Mouse (Mus musculus): ENCODE measurements around the gene Nelfa. TPM values are rescaled to one million over a fixed set of nuclear protein-coding genes. Genes with fewer than 3 reads are reported as not detected.
"Not testable (repeated sequence)": the region's sequence is repeated elsewhere in the genome, so short reads cannot be mapped to it uniquely, and the experiment has no call there.

The Nelfa gene
- polyA plus RNA-seq, 1 experiment from 2014 or later = 36.0 TPM

- Histone ChIP-seq H3K36me3 (ENCODE audit: control insufficient read depth, insufficient read depth, low read length) (peaks cover 21% of the 10 kb centered on the region), H3K27me3 (ENCODE audit: control insufficient read depth, insufficient read depth, low read length) (no peaks in the 10 kb centered on the region), H3K4me1 (ENCODE audit: control insufficient read depth, insufficient read depth, low read length) (no peaks in the 10 kb centered on the region), H3K4me3 (ENCODE audit: low read depth, low read length) (no peak overlapping the region), H3K4me2 (no peak overlapping the region), H3K9me3 (replicated peaks; ENCODE audit: control insufficient read depth, low read length) (no peaks in the 10 kb centered on the region), H3K27ac (ENCODE audit: low read depth, low read length) (no peak overlapping the region), H3K9ac (ENCODE audit: low read depth, low read length) (no peak overlapping the region)
- ATAC-seq (replicated peaks; ENCODE audit: insufficient number of reproducible peaks, low FRiP score, low TSS enrichment) = no peak
Measured at GRCm38 (mm10) chr5:33926170-33926569, 10.0 kb downstream of the Nelfa start.

GRCm38 (mm10) chr5:33922566-33922965 is 13.6 kb downstream of the Nelfa start:
- Histone ChIP-seq H3K36me3 (ENCODE audit: control insufficient read depth, insufficient read depth, low read length) (peaks cover 10% of the 10 kb centered on the region), H3K27ac (ENCODE audit: low read depth, low read length) (no peak overlapping the region), H3K27me3 (ENCODE audit: control insufficient read depth, insufficient read depth, low read length) (no peaks in the 10 kb centered on the region), H3K4me1 (ENCODE audit: control insufficient read depth, insufficient read depth, low read length) (no peaks in the 10 kb centered on the region), H3K9ac (ENCODE audit: low read depth, low read length) (no peak overlapping the region), H3K4me2 (no peak overlapping the region), H3K9me3 (replicated peaks; ENCODE audit: control insufficient read depth, low read length) (no peaks in the 10 kb centered on the region), H3K4me3 (ENCODE audit: low read depth, low read length) (no peak overlapping the region)
- 56% methylated on average over 2 of the region's 2 CpGs for WGBS (ENCODE audit: insufficient replicate concordance)
- no peak for ATAC-seq (replicated peaks; ENCODE audit: insufficient number of reproducible peaks, low FRiP score, low TSS enrichment)

- H3K4me3 ChIP-seq (ENCODE audit: low read depth, low read length) = no peak overlapping the region
- no peak overlapping the region for H3K4me2 ChIP-seq
- no peak overlapping the region for H3K9ac ChIP-seq (ENCODE audit: low read depth, low read length)
- H3K27ac ChIP-seq (ENCODE audit: low read depth, low read length) = no peak overlapping the region
- no peaks in the 10 kb centered on the region for H3K27me3 ChIP-seq (ENCODE audit: control insufficient read depth, insufficient read depth, low read length)
- H3K9me3 ChIP-seq (replicated peaks; ENCODE audit: control insufficient read depth, low read length) = no peaks in the 10 kb centered on the region
- ATAC-seq (replicated peaks; ENCODE audit: insufficient number of reproducible peaks, low FRiP score, low TSS enrichment) = no peak
- 83% methylated on average over 7 of the region's 7 CpGs for WGBS (ENCODE audit: insufficient replicate concordance)
- H3K36me3 ChIP-seq (ENCODE audit: control insufficient read depth, insufficient read depth, low read length) = peaks cover 10% of the 10 kb centered on the region
- H3K4me1 ChIP-seq (ENCODE audit: control insufficient read depth, insufficient read depth, low read length) = no peaks in the 10 kb centered on the region
Measured at GRCm38 (mm10) chr5:33921486-33922235, 14.6 kb downstream of the Nelfa start.

GRCm38 (mm10) chr5:33920924-33921323 is 15.3 kb downstream of the Nelfa start:
- no peak overlapping the region for H3K4me2 ChIP-seq
- H3K27ac ChIP-seq (ENCODE audit: low read depth, low read length) = no peak overlapping the region
- no peak overlapping the region for H3K9ac ChIP-seq (ENCODE audit: low read depth, low read length)
- no peak overlapping the region for H3K4me3 ChIP-seq (ENCODE audit: low read depth, low read length)
- no peak for ATAC-seq (replicated peaks; ENCODE audit: insufficient number of reproducible peaks, low FRiP score, low TSS enrichment)
- peaks cover 11% of the 10 kb centered on the region for H3K36me3 ChIP-seq (ENCODE audit: control insufficient read depth, insufficient read depth, low read length)
- no peaks in the 10 kb centered on the region for H3K4me1 ChIP-seq (ENCODE audit: control insufficient read depth, insufficient read depth, low read length)
- no peaks in the 10 kb centered on the region for H3K27me3 ChIP-seq (ENCODE audit: control insufficient read depth, insufficient read depth, low read length)
- no peaks in the 10 kb centered on the region for H3K9me3 ChIP-seq (replicated peaks; ENCODE audit: control insufficient read depth, low read length)
- WGBS (ENCODE audit: insufficient replicate concordance) = 41% methylated on average over 4 of the region's 4 CpGs

- no peaks in the 10 kb centered on the region for H3K27me3 ChIP-seq (ENCODE audit: control insufficient read depth, insufficient read depth, low read length)
- no peak overlapping the region for H3K4me2 ChIP-seq
- 92% methylated on average over 2 of the region's 2 CpGs for WGBS (ENCODE audit: insufficient replicate concordance)
- no peak overlapping the region for H3K9ac ChIP-seq (ENCODE audit: low read depth, low read length)
- H3K4me1 ChIP-seq (ENCODE audit: control insufficient read depth, insufficient read depth, low read length) = no peaks in the 10 kb centered on the region
- H3K9me3 ChIP-seq (replicated peaks; ENCODE audit: control insufficient read depth, low read length) = no peaks in the 10 kb centered on the region
- no peak overlapping the region for H3K4me3 ChIP-seq (ENCODE audit: low read depth, low read length)
- peaks cover 14% of the 10 kb centered on the region for H3K36me3 ChIP-seq (ENCODE audit: control insufficient read depth, insufficient read depth, low read length)
- no peak overlapping the region for H3K27ac ChIP-seq (ENCODE audit: low read depth, low read length)
- ATAC-seq (replicated peaks; ENCODE audit: insufficient number of reproducible peaks, low FRiP score, low TSS enrichment) = no peak
Measured at GRCm38 (mm10) chr5:33920037-33920436, 16.2 kb downstream of the Nelfa start.

GRCm38 (mm10) chr5:33919466-33919865 is 16.7 kb downstream of the Nelfa start:
- 84% methylated on average over 1 of the region's 1 CpGs for WGBS (ENCODE audit: insufficient replicate concordance)
- ATAC-seq (replicated peaks; ENCODE audit: insufficient number of reproducible peaks, low FRiP score, low TSS enrichment) = no peak

GRCm38 (mm10) chr5:33916616-33917015 is 19.6 kb downstream of the Nelfa start:
- WGBS (ENCODE audit: insufficient replicate concordance) = 92% methylated on average over 2 of the region's 2 CpGs
- not testable (repeated sequence) for H3K9me3 ChIP-seq (replicated peaks; ENCODE audit: control insufficient read depth, low read length); H3K4me2 ChIP-seq; H3K27ac ChIP-seq (ENCODE audit: low read depth, low read length); H3K4me3 ChIP-seq (ENCODE audit: low read depth, low read length); H3K9ac ChIP-seq (ENCODE audit: low read depth, low read length); H3K4me1 ChIP-seq (ENCODE audit: control insufficient read depth, insufficient read depth, low read length); H3K27me3 ChIP-seq (ENCODE audit: control insufficient read depth, insufficient read depth, low read length); ATAC-seq (replicated peaks; ENCODE audit: insufficient number of reproducible peaks, low FRiP score, low TSS enrichment)
- peaks cover 22% of the 10 kb centered on the region for H3K36me3 ChIP-seq (ENCODE audit: control insufficient read depth, insufficient read depth, low read length)

More at GRCm38 (mm10) chr5:33919466-33919865, 16.7 kb downstream of the Nelfa start:
- no peak overlapping the region for H3K4me2 ChIP-seq
- H3K9me3 ChIP-seq (replicated peaks; ENCODE audit: control insufficient read depth, low read length) = no peaks in the 10 kb centered on the region
- no peak overlapping the region for H3K27ac ChIP-seq (ENCODE audit: low read depth, low read length)
- H3K4me1 ChIP-seq (ENCODE audit: control insufficient read depth, insufficient read depth, low read length) = no peaks in the 10 kb centered on the region
- H3K36me3 ChIP-seq (ENCODE audit: control insufficient read depth, insufficient read depth, low read length) = peaks cover 14% of the 10 kb centered on the region
- H3K9ac ChIP-seq (ENCODE audit: low read depth, low read length) = no peak overlapping the region
- H3K27me3 ChIP-seq (ENCODE audit: control insufficient read depth, insufficient read depth, low read length) = no peaks in the 10 kb centered on the region
- H3K4me3 ChIP-seq (ENCODE audit: low read depth, low read length) = no peak overlapping the region

GRCm38 (mm10) chr5:33915031-33915430 is 21.2 kb downstream of the Nelfa start:
- not testable (repeated sequence) for H3K9me3 ChIP-seq (replicated peaks; ENCODE audit: control insufficient read depth, low read length); H3K27ac ChIP-seq (ENCODE audit: low read depth, low read length); H3K4me3 ChIP-seq (ENCODE audit: low read depth, low read length); H3K4me1 ChIP-seq (ENCODE audit: control insufficient read depth, insufficient read depth, low read length); ATAC-seq (replicated peaks; ENCODE audit: insufficient number of reproducible peaks, low FRiP score, low TSS enrichment); H3K27me3 ChIP-seq (ENCODE audit: control insufficient read depth, insufficient read depth, low read length); H3K4me2 ChIP-seq; H3K9ac ChIP-seq (ENCODE audit: low read depth, low read length)
- peaks cover 22% of the 10 kb centered on the region for H3K36me3 ChIP-seq (ENCODE audit: control insufficient read depth, insufficient read depth, low read length)

GRCm38 (mm10) chr5:33903176-33903575 is 33.0 kb downstream of the Nelfa start:
- H3K9me3 ChIP-seq (replicated peaks; ENCODE audit: control insufficient read depth, low read length) = no peaks in the 10 kb centered on the region
- peaks cover 33% of the 10 kb centered on the region for H3K36me3 ChIP-seq (ENCODE audit: control insufficient read depth, insufficient read depth, low read length)
- no peak overlapping the region for H3K27ac ChIP-seq (ENCODE audit: low read depth, low read length)
- no peak overlapping the region for H3K4me2 ChIP-seq
- WGBS (ENCODE audit: insufficient replicate concordance) = 93% methylated on average over 9 of the region's 9 CpGs
- H3K27me3 ChIP-seq (ENCODE audit: control insufficient read depth, insufficient read depth, low read length) = no peaks in the 10 kb centered on the region
- H3K4me3 ChIP-seq (ENCODE audit: low read depth, low read length) = no peak overlapping the region
- ATAC-seq (replicated peaks; ENCODE audit: insufficient number of reproducible peaks, low FRiP score, low TSS enrichment) = no peak
- H3K4me1 ChIP-seq (ENCODE audit: control insufficient read depth, insufficient read depth, low read length) = no peaks in the 10 kb centered on the region
- no peak overlapping the region for H3K9ac ChIP-seq (ENCODE audit: low read depth, low read length)
